Mouse (Mus musculus): ENCODE results near the gene Med13l. TPM values are rescaled to one million over a fixed set of nuclear protein-coding genes. Genes with fewer than 3 reads are reported as not detected.

The Med13l gene
- polyA plus RNA-seq, 1 experiment = 2.3 TPM

GRCm38 (mm10) chr5:118613704-118614103 lies 53.2 kb downstream of the Med13l start:
- Histone ChIP-seq H3K9me3 (ENCODE audit: control insufficient read depth, low read length) (no peaks in the 10 kb centered on the region), H3K27me3 (ENCODE audit: control insufficient read depth) (no peaks in the 10 kb centered on the region), H3K36me3 (ENCODE audit: control insufficient read depth) (peaks cover 84% of the 10 kb centered on the region), H3K4me1 (ENCODE audit: control insufficient read depth) (peaks cover 56% of the 10 kb centered on the region), H3K4me3 (replicated peaks) (no peak overlapping the region)
- TF ChIP-seq TAL1 (IDR thresholded peaks at IDR 0.05; ENCODE audit: low read length) (no peak), GATA1 (IDR thresholded peaks at IDR 0.05; ENCODE audit: low read length) (no peak)

GRCm38 (mm10) chr5:118614116-118614515 lies 53.6 kb downstream of the Med13l start:
- Histone ChIP-seq H3K4me1 (ENCODE audit: control insufficient read depth) (peaks cover 57% of the 10 kb centered on the region), H3K4me3 (replicated peaks) (no peak overlapping the region), H3K27me3 (ENCODE audit: control insufficient read depth) (no peaks in the 10 kb centered on the region), H3K36me3 (ENCODE audit: control insufficient read depth) (peaks cover 79% of the 10 kb centered on the region), H3K9me3 (ENCODE audit: control insufficient read depth, low read length) (no peaks in the 10 kb centered on the region)
- TF ChIP-seq GATA1 (IDR thresholded peaks at IDR 0.05; ENCODE audit: low read length) (no peak), TAL1 (IDR thresholded peaks at IDR 0.05; ENCODE audit: low read length) (no peak)

GRCm38 (mm10) chr5:118614571-118614981 lies 54.1 kb downstream of the Med13l start:
- Histone ChIP-seq H3K4me1 (ENCODE audit: control insufficient read depth) (peaks cover 55% of the 10 kb centered on the region), H3K36me3 (ENCODE audit: control insufficient read depth) (peaks cover 75% of the 10 kb centered on the region), H3K4me3 (replicated peaks) (no peak overlapping the region), H3K9me3 (ENCODE audit: control insufficient read depth, low read length) (no peaks in the 10 kb centered on the region), H3K27me3 (ENCODE audit: control insufficient read depth) (no peaks in the 10 kb centered on the region)
- TF ChIP-seq GATA1 (IDR thresholded peaks at IDR 0.05; ENCODE audit: low read length) = no peak
- TF ChIP-seq TAL1 (IDR thresholded peaks at IDR 0.05; ENCODE audit: low read length) = no peak

- H3K9me3 ChIP-seq (ENCODE audit: control insufficient read depth, low read length) = no peaks in the 10 kb centered on the region
- no peak for TF ChIP-seq GATA1 (IDR thresholded peaks at IDR 0.05; ENCODE audit: low read length)
- H3K36me3 ChIP-seq (ENCODE audit: control insufficient read depth) = peaks cover 46% of the 10 kb centered on the region
- peaks cover 32% of the 10 kb centered on the region for H3K4me1 ChIP-seq (ENCODE audit: control insufficient read depth)
- no peak overlapping the region for H3K4me3 ChIP-seq (replicated peaks)
- H3K27me3 ChIP-seq (ENCODE audit: control insufficient read depth) = no peaks in the 10 kb centered on the region
Observed at GRCm38 (mm10) chr5:118618963-118619610, 58.6 kb downstream of the Med13l start.

GRCm38 (mm10) chr5:118619801-118620200 lies 59.3 kb downstream of the Med13l start:
- TF ChIP-seq TAL1 (IDR thresholded peaks at IDR 0.05; ENCODE audit: low read length) (no peak), GATA1 (IDR thresholded peaks at IDR 0.05; ENCODE audit: low read length) (no peak)
- Histone ChIP-seq H3K9me3 (ENCODE audit: control insufficient read depth, low read length) (no peaks in the 10 kb centered on the region), H3K4me1 (ENCODE audit: control insufficient read depth) (peaks cover 33% of the 10 kb centered on the region), H3K27me3 (ENCODE audit: control insufficient read depth) (no peaks in the 10 kb centered on the region), H3K4me3 (replicated peaks) (no peak overlapping the region), H3K36me3 (ENCODE audit: control insufficient read depth) (peaks cover 45% of the 10 kb centered on the region)

GRCm38 (mm10) chr5:118620330-118620910 lies 59.9 kb downstream of the Med13l start:
- Histone ChIP-seq H3K4me3 (replicated peaks) (no peak overlapping the region), H3K4me1 (ENCODE audit: control insufficient read depth) (peaks cover 33% of the 10 kb centered on the region), H3K27me3 (ENCODE audit: control insufficient read depth) (no peaks in the 10 kb centered on the region), H3K9me3 (ENCODE audit: control insufficient read depth, low read length) (no peaks in the 10 kb centered on the region), H3K36me3 (ENCODE audit: control insufficient read depth) (peaks cover 39% of the 10 kb centered on the region)
- TF ChIP-seq TAL1 (IDR thresholded peaks at IDR 0.05; ENCODE audit: low read length) (no peak), GATA1 (IDR thresholded peaks at IDR 0.05; ENCODE audit: low read length) (no peak)

- Histone ChIP-seq H3K4me1 (ENCODE audit: control insufficient read depth) (peaks cover 27% of the 10 kb centered on the region), H3K36me3 (ENCODE audit: control insufficient read depth) (peaks cover 38% of the 10 kb centered on the region), H3K4me3 (replicated peaks) (no peak overlapping the region), H3K9me3 (ENCODE audit: control insufficient read depth, low read length) (no peaks in the 10 kb centered on the region), H3K27me3 (ENCODE audit: control insufficient read depth) (no peaks in the 10 kb centered on the region)
- no peak for TF ChIP-seq GATA1 (IDR thresholded peaks at IDR 0.05; ENCODE audit: low read length)
Observed at GRCm38 (mm10) chr5:118621877-118622276, 61.4 kb downstream of the Med13l start.

GRCm38 (mm10) chr5:118622346-118622745 lies 61.9 kb downstream of the Med13l start:
- Histone ChIP-seq H3K36me3 (ENCODE audit: control insufficient read depth) (peaks cover 37% of the 10 kb centered on the region), H3K9me3 (ENCODE audit: control insufficient read depth, low read length) (no peaks in the 10 kb centered on the region), H3K4me3 (replicated peaks) (no peak overlapping the region), H3K27me3 (ENCODE audit: control insufficient read depth) (no peaks in the 10 kb centered on the region), H3K4me1 (ENCODE audit: control insufficient read depth) (peaks cover 26% of the 10 kb centered on the region)
- TF ChIP-seq GATA1 (IDR thresholded peaks at IDR 0.05; ENCODE audit: low read length) (no peak), TAL1 (IDR thresholded peaks at IDR 0.05; ENCODE audit: low read length) (no peak)

- TF ChIP-seq GATA1 (IDR thresholded peaks at IDR 0.05; ENCODE audit: low read length) (no peak), TAL1 (IDR thresholded peaks at IDR 0.05; ENCODE audit: low read length) (no peak)
- H3K4me1 ChIP-seq (ENCODE audit: control insufficient read depth) = peaks cover 31% of the 10 kb centered on the region
- H3K36me3 ChIP-seq (ENCODE audit: control insufficient read depth) = peaks cover 39% of the 10 kb centered on the region
- H3K9me3 ChIP-seq (ENCODE audit: control insufficient read depth, low read length) = no peaks in the 10 kb centered on the region
- no peak overlapping the region for H3K4me3 ChIP-seq (replicated peaks)
- no peaks in the 10 kb centered on the region for H3K27me3 ChIP-seq (ENCODE audit: control insufficient read depth)
Observed at GRCm38 (mm10) chr5:118623797-118624196, 63.3 kb downstream of the Med13l start.

All from erythroblast, embryonic 14.5 days (primary cell).